Mouse (Mus musculus) frontal cortex, postnatal 36 days (tissue): Measurements from ENCODE around the gene Kcnk16.
"Not testable (repeated sequence)": the region's sequence is repeated elsewhere in the genome, so short reads cannot be mapped to it uniquely, and the experiment has no call there.

Source experiments
- DNase-seq, 2 experiments: peaks; one replicate each; pipeline ENCODE4 v3.0.0; 2022; ENCODE audit warnings: low spot score in 2 of 2

The Kcnk16 gene

GRCm38 (mm10) chr14:20269082-20269809, at the start of gene Kcnk16:
Gene Kcnk16, minus strand, starts transcription at chr14:20269199.
- no peak for DNase-seq

- DNase-seq, result no peak
Observed at GRCm38 (mm10) chr14:20315137-20315536, 46.1 kb upstream of the Kcnk16 start.

GRCm38 (mm10) chr14:20305085-20305484, 36.1 kb upstream of the Kcnk16 start:
- not testable (repeated sequence) for DNase-seq

GRCm38 (mm10) chr14:20298131-20298530, 29.1 kb upstream of the Kcnk16 start:
- no peak for DNase-seq

- no peak for DNase-seq
Observed at GRCm38 (mm10) chr14:20297616-20298015, 28.6 kb upstream of the Kcnk16 start.

- no peak for DNase-seq
Observed at GRCm38 (mm10) chr14:20294947-20295346, 25.9 kb upstream of the Kcnk16 start.

GRCm38 (mm10) chr14:20294117-20294892, 25.3 kb upstream of the Kcnk16 start, which contains the start of gene Nudt13:
Gene Nudt13, plus strand, starts transcription at chr14:20294697.
- peak; percentile 78 to 92 for DNase-seq

- no peak for DNase-seq
Observed at GRCm38 (mm10) chr14:20291391-20291790, 22.4 kb upstream of the Kcnk16 start.

- peak; percentile 58 to 60 for DNase-seq
Observed at GRCm38 (mm10) chr14:20268421-20268820, 578 bp downstream of the Kcnk16 start.

- DNase-seq, result no peak
Observed at GRCm38 (mm10) chr14:20262346-20262745, 6.7 kb downstream of the Kcnk16 start.

GRCm38 (mm10) chr14:20258185-20259113, 10.6 kb downstream of the Kcnk16 start:
- DNase-seq, result peak; percentile 79 to 88

GRCm38 (mm10) chr14:20250237-20251171, 18.5 kb downstream of the Kcnk16 start:
- DNase-seq, result peak; percentile 26 to 57

GRCm38 (mm10) chr14:20248001-20248400, 21.0 kb downstream of the Kcnk16 start:
- no peak for DNase-seq

- no peak for DNase-seq
Observed at GRCm38 (mm10) chr14:20246811-20247266, 22.2 kb downstream of the Kcnk16 start.

- no peak for DNase-seq
Observed at GRCm38 (mm10) chr14:20245861-20246260, 23.1 kb downstream of the Kcnk16 start.

GRCm38 (mm10) chr14:20245318-20245717, 23.7 kb downstream of the Kcnk16 start:
- no peak for DNase-seq

GRCm38 (mm10) chr14:20243158-20243557, 25.8 kb downstream of the Kcnk16 start:
- DNase-seq, result no peak

GRCm38 (mm10) chr14:20242454-20242853, 26.5 kb downstream of the Kcnk16 start:
- DNase-seq, result no peak

- DNase-seq, result no peak
Observed at GRCm38 (mm10) chr14:20234403-20234802, 34.6 kb downstream of the Kcnk16 start.
